Mouse (Mus musculus) forebrain, embryonic 16.5 days (tissue): Measurements from ENCODE around the gene Fndc5. TPM values are rescaled to one million over a fixed set of nuclear protein-coding genes. Genes with fewer than 3 reads are reported as not detected.
A peak's percentile ranks its signal among the peaks of the same experiment; 100 is the strongest.

ENCODE experiments used
- ATAC-seq: fragments of 200-750 bp; cut with Nextera tagmentation; 2 replicates; pipeline ENCODE4 v1.8.0; 2017; ENCODE audit warnings: mild to moderate bottlenecking, moderate library complexity
- H3K27ac ChIP-seq: fragments of 300-500 bp; sonication (generic); 2 replicates; pipeline ENCODE4 v1.5.1; 2014; ENCODE audit warnings: low read length, control low read depth
- H3K27me3 ChIP-seq: fragments of 300-500 bp; sonication (generic); replicated peaks from 2 replicates; pipeline ENCODE4 v1.6.1; 2014; ENCODE audit warnings: low read length; ENCODE audit not compliant: control insufficient read depth, insufficient read depth
- H3K36me3 ChIP-seq: fragments of 300-500 bp; sonication (generic); 2 replicates; pipeline ENCODE4 v1.6.1; 2014; ENCODE audit not compliant: control insufficient read depth, insufficient read depth
- H3K4me1 ChIP-seq: fragments of 300-500 bp; sonication (generic); replicated peaks from 2 replicates; pipeline ENCODE4 v1.6.1; 2014; ENCODE audit warnings: low read length; ENCODE audit not compliant: control insufficient read depth, insufficient read depth
- H3K4me2 ChIP-seq: fragments of 300-500 bp; sonication (generic); 2 replicates; pipeline ENCODE4 v1.6.1; 2014; ENCODE audit warnings: mild to moderate bottlenecking, low read length, control low read depth
- H3K4me3 ChIP-seq: fragments of 300-500 bp; sonication (generic); replicated peaks from 2 replicates; pipeline ENCODE4 v1.5.1; 2014; ENCODE audit warnings: mild to moderate bottlenecking, low read length, control low read depth
- H3K9ac ChIP-seq: fragments of 300-500 bp; sonication (generic); replicated peaks from 2 replicates; pipeline ENCODE4 v1.6.1; 2014; ENCODE audit warnings: low read depth, low read length, control low read depth
- H3K9me3 ChIP-seq: fragments of 300-500 bp; sonication (generic); 2 replicates; pipeline ENCODE4 v1.6.1; 2016; ENCODE audit warnings: low read length; ENCODE audit not compliant: control insufficient read depth
- WGBS: fragments of 180-500 bp; shearing (Covaris S2); extraction: QIAGEN DNeasy Blood & Tissue Kit; methylation state at CpG from one replicate; pipeline ENCODE4 v1.1.7; 2014; 5-methylcytosine and 5-hydroxymethylcytosine counted together
- polyA plus RNA-seq: library from polyadenylated mRNA; unstranded; fragments of >200 nt; fragmentation: Nextera tagmentation; extraction: Ambion mirVana; gene quantifications from 2 replicates; pipeline ENCODE4 v1.2.1, GENCODE M21; 2015

Fndc5 gene
- 2.5 and 2.8 TPM in 2 replicates for polyA plus RNA-seq

DNA sequence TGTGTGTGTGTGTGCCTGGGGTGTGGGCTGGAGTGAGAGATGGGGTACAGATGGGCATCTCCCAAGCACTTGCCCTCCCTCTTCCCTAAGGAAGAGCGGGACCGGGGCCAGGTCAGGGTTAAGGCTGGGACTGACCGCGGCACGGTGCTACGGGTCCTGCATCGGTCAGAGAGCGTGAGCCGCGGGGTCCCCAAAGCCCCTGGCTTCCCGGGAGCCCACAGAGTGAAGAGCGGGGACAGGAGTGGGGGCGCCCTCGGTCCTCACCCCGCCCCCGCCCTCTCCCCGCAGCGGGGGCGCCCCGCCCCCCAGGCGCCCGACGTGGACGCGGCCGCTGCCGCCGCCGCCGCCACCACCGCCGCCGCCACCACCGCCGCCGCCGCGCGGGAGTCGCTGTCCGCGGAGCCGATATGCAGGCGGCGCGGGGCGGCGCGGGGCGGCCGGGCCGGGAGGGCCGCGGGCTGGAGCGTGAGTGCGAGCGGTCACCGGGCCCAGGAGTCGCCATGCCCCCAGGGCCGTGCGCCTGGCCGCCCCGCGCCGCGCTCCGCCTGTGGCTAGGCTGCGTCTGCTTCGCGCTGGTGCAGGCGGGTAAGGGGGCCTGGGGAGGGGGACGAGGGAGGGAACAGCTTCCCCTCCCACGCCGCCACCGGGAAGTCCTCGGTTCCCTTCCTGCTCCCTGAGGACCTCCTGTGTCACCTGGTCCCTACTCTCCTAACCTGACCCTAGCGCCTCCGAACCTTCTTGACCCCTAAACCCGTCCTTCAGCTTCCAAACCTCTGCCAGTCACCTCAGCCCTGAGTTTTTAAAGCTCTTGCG, at the start of gene Fndc5:
TSS of gene Fndc5 (plus strand) at position 421 of the 813 bp plus-strand sequence.
- WGBS = under 1% methylated on average over 36 of the region's 80 CpGs
- no peak; the same call in 1 of the 2 replicates for ATAC-seq
- peak within 1 kb of the TSS; percentile 53 for H3K4me3 ChIP-seq
- no peaks in the 10 kb centered on the region for H3K36me3 ChIP-seq
- peaks cover 12% of the 10 kb centered on the region for H3K4me1 ChIP-seq
- H3K9ac ChIP-seq = peak within 1 kb of the TSS; percentile 69
- H3K27ac ChIP-seq = no peak within 1 kb of the TSS
- H3K4me2 ChIP-seq = peak within 1 kb of the TSS; percentile 78
- H3K27me3 ChIP-seq = no peaks in the 10 kb centered on the region; the same call in 1 of the 2 replicates
- H3K9me3 ChIP-seq = no peaks in the 10 kb centered on the region

DNA sequence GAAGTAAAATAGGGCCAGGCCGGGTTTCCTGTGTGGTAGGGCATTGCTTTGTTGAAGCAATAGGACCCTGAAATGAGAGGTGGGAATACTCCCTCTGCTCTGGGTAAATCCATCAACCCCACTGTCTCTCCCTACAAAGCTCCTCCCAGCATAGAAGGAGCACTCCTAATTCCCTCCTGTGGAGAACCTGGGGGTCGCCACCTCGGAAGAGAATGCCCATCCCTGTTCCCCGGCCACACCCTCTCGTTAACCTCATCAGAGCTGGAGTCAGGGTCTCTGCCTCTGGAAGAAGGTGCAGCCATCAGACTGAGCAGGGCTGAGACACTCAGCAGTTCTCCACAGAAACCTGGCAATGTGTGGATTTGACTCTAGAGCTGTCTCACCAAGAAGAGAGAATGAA, 48.9 kb upstream of the Fndc5 start:
- no peak overlapping the region for H3K9ac ChIP-seq
- no peak for ATAC-seq
- no peaks in the 10 kb centered on the region for H3K27me3 ChIP-seq
- no peak overlapping the region for H3K4me2 ChIP-seq
- H3K27ac ChIP-seq = no peak overlapping the region
- WGBS = 46% methylated on average over 5 of the region's 5 CpGs
- 0 out of 2 replicates have a peak, but pooled peaks cover 8% of the 10 kb centered on the region for H3K36me3 ChIP-seq
- no peaks in the 10 kb centered on the region for H3K4me1 ChIP-seq
- no peak overlapping the region for H3K4me3 ChIP-seq
- H3K9me3 ChIP-seq = no peaks in the 10 kb centered on the region

DNA sequence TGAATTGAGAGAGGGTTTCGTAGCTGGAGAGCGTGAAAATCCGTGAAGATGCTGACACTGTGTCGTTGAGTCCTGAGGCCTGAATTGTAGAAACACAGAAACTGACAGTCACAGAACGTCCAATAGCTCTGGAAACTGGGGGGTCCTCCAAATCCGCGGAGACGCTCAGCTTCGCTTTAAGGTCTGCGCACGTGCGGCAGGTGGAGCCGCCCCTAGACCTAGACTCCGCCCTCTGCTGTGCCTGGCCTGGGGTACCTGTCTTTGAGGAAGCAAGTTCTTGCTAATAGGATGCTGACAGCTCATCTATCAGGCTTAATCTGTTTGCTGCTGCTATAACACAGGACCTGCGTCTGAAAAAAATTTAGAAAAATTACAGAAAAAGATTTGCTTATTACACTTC, 41.5 kb upstream of the Fndc5 start:
- WGBS = 40% methylated on average over 15 of the region's 15 CpGs
- H3K4me1 ChIP-seq = no peaks in the 10 kb centered on the region
- no peak overlapping the region for H3K4me2 ChIP-seq
- no peak overlapping the region for H3K9ac ChIP-seq
- no peak overlapping the region for H3K4me3 ChIP-seq
- H3K27ac ChIP-seq = no peak overlapping the region
- ATAC-seq = no peak
- H3K9me3 ChIP-seq = 0 out of 2 replicates have a peak, but pooled peaks cover 3% of the 10 kb centered on the region
- no peaks in the 10 kb centered on the region for H3K36me3 ChIP-seq
- no peaks in the 10 kb centered on the region; the same call in 1 of the 2 replicates for H3K27me3 ChIP-seq

DNA sequence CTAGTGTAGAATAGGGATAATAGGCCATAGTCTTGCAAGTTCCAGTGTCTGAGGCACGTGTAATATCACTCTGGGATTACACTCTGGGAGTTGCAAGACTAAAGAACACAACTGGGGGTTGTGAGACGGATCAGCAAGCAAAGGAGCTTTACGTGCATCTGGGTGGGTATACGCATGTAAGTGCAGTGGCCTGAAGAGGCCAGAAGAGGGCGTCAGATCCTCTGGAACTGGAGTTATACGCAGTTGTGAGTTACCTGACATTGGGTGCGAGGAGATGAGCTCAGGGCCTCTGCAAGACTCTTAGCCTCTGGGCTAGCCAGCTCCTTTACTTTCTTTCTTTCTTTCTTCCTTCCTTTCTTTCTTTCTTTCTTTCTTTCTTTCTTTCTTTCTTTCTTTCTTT, 39.8 kb upstream of the Fndc5 start:
- H3K4me2 ChIP-seq = no peak overlapping the region
- no peak overlapping the region for H3K27ac ChIP-seq
- 0 out of 2 replicates have a peak, but pooled peaks cover 3% of the 10 kb centered on the region for H3K9me3 ChIP-seq
- no peak overlapping the region for H3K4me3 ChIP-seq
- no peak for ATAC-seq
- no peaks in the 10 kb centered on the region for H3K4me1 ChIP-seq
- WGBS = 77% methylated on average over 7 of the region's 7 CpGs
- H3K9ac ChIP-seq = no peak overlapping the region
- H3K27me3 ChIP-seq = no peaks in the 10 kb centered on the region; the same call in 1 of the 2 replicates
- no peaks in the 10 kb centered on the region for H3K36me3 ChIP-seq

DNA sequence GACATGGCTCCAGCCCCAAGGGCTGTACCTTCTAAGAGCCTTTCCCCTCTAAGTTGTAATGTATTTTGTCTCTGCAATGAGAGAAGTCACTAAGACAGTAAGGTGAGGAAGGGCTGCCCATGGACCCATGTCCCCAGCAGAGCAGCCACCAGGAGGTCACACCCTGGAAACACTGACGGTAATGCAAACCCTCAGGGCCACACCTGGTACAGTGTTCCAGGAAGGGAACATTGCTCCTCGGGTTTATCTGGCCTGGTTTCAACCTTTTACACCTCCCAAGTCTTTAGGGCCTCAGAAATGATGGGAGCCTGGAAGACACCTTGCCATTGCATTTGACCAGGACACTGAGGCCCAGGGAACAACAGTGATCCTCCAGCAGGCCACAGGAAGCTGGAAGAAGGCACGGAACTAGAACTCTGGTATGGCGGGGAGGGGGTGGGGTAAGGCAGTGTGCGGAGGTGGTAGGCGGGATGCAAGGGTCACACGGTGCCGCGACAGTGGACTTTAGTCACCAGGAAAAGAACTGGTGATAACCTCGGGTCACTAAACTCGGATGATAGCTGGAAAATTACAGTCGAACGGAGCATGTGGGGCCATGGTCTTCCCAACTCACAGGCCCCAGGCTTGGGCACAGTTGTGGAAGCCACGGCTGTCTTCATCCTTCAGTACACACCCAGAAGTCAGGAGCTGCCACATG, 34.5 kb upstream of the Fndc5 start:
- H3K4me1 ChIP-seq = peaks cover 4% of the 10 kb centered on the region
- no peaks in the 10 kb centered on the region for H3K36me3 ChIP-seq
- no peak overlapping the region for H3K9ac ChIP-seq
- no peak overlapping the region for H3K27ac ChIP-seq
- ATAC-seq = no peak
- WGBS = 86% methylated on average over 14 of the region's 14 CpGs
- peaks cover 28% of the 10 kb centered on the region for H3K27me3 ChIP-seq
- no peak overlapping the region for H3K4me3 ChIP-seq
- no peak overlapping the region for H3K4me2 ChIP-seq
- no peaks in the 10 kb centered on the region for H3K9me3 ChIP-seq

DNA sequence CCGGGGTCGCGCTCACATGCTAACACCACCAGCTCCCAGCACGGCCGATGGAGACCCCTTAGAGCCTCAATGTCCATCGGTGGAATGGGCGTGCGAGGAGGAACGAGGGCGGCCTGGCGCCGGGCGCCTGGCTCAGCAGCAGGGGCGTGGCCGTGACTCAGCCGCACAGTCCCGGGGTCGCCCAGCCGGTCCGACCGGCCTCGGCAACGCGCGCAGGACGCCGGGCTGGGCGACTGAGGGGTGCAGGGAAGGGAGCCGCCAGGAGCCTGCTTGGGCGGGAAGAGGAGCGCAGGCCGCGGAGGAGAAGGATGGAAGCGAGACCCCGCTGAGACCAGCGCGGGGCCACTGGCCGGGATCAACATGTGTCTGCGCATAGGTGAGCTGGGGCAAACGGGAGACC, 31.4 kb upstream of the Fndc5 start, which contains the start of gene Tmem54:
TSS of gene Tmem54 (plus strand) at position 193 of the 400 bp plus-strand sequence.
- H3K36me3 ChIP-seq = no peaks in the 10 kb centered on the region
- H3K4me1 ChIP-seq = peaks cover 4% of the 10 kb centered on the region
- no peak within 1 kb of the TSS for H3K27ac ChIP-seq
- no peaks in the 10 kb centered on the region for H3K9me3 ChIP-seq
- ATAC-seq = no peak
- peak within 1 kb of the TSS; percentile 39 for H3K4me2 ChIP-seq
- no peak within 1 kb of the TSS for H3K9ac ChIP-seq
- H3K27me3 ChIP-seq = peaks cover 28% of the 10 kb centered on the region
- 2% methylated on average over 39 of the region's 40 CpGs for WGBS
- H3K4me3 ChIP-seq = 0 out of 2 replicates have a peak within 1 kb of the TSS, but pooled peaks have one; percentile 16

DNA sequence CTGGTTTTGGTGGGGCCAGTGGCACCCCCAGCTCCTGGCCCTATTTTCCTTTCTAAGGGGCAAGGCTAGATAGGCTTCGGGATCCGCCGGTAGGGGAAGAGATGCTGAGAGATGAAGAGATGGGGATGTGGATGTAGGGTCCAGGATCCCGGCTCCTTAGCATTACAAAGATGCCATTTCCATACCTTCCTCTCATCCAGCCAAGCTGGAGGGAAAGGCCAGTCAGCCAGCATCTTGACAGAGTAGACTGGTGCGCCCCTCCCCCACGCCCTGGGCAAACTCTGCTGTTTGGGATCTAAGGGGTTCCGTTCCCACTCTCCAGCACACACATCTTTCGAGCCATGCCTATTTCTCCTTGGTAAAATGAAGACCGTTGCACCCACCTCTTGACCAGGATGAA, 30.7 kb upstream of the Fndc5 start:
- Histone ChIP-seq H3K4me1 (peaks cover 4% of the 10 kb centered on the region), H3K9ac (no peak overlapping the region), H3K27me3 (peaks cover 28% of the 10 kb centered on the region), H3K4me3 (no peak overlapping the region), H3K4me2 (no peak overlapping the region), H3K9me3 (no peaks in the 10 kb centered on the region), H3K36me3 (no peaks in the 10 kb centered on the region), H3K27ac (no peak overlapping the region)
- 25% methylated on average over 9 of the region's 9 CpGs for WGBS
- ATAC-seq = no peak

DNA sequence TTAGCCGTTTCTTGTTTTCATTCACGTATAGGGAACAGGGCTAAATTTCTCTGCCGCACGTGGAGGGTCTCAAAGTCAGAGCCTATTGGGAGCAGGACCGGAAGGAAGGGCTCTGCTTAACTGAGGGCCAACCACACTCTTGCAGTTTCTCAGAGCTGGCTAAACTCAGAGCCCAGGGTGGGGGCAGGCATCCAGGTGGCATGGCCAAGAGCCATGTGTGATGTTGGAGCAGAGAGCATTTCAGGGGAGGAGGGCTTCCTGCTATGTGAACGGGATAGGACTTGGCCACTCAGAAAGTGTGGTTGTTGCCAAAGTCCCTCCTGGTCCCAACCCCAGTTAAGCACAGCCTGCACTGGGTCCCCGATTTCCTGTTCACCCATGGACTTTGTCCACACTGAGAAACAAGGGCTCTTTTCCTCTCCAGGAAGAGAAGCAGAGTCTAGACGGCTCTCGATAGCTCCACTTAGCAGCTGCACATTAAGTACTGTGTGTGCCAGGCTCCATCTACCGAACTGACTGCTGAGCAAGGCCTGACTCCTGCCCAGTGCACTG, 29.4 kb upstream of the Fndc5 start:
- Histone ChIP-seq H3K9me3 (no peaks in the 10 kb centered on the region), H3K9ac (no peak overlapping the region), H3K4me2 (no peak overlapping the region), H3K4me1 (peaks cover 4% of the 10 kb centered on the region), H3K36me3 (no peaks in the 10 kb centered on the region), H3K27me3 (peaks cover 28% of the 10 kb centered on the region), H3K4me3 (no peak overlapping the region), H3K27ac (no peak overlapping the region)
- WGBS = 66% methylated on average over 10 of the region's 10 CpGs
- no peak for ATAC-seq

DNA sequence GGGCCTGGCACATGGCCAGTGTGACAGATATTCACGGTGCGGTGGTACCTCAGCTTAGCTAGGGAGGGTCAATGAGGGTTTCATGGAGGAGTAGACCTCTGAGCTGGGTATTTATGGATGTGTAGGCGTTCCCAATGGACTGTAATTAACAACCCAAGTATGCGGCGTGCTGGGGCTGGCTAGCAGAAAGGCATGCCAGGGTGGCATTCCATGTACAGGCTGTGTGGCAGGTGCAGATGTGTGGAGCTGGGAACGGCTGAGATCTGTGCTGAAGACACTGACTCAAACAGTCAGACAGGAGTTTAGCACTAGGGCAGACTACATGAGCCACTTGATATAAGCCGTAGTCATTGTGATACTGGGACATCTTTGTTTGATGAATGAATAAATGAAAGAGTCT, 28.2 kb upstream of the Fndc5 start:
- H3K36me3 ChIP-seq = no peaks in the 10 kb centered on the region
- ATAC-seq = no peak
- no peak overlapping the region for H3K9ac ChIP-seq
- H3K4me2 ChIP-seq = no peak overlapping the region
- peaks cover 27% of the 10 kb centered on the region for H3K27me3 ChIP-seq
- H3K27ac ChIP-seq = no peak overlapping the region
- H3K4me1 ChIP-seq = peaks cover 9% of the 10 kb centered on the region
- 71% methylated on average over 7 of the region's 7 CpGs for WGBS
- H3K9me3 ChIP-seq = no peaks in the 10 kb centered on the region
- H3K4me3 ChIP-seq = no peak overlapping the region
